Mouse (Mus musculus): Measurements from ENCODE around the gene Slc25a14.

DNA sequence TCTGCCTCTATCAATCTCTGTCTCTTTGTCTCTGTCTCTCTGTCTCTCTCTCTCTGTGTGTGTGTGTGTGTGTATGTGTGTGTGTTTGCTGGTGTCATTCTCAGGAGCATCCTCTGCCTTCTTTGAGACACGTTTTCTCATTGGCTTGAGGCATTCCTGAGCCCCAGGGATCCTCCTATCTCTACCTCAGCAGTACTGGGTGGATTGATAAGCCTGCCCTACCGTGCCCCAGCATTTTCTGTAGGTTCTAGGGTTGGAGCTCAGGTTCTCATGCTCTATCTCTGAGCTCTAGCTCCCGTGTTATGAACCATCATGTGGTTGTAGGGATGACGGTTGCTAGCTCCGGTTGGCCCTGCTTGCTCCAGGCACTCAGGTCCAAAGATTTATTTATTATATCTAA is 60.6 kb downstream of the Slc25a14 start:
- TF ChIP-seq CTCF (IDR thresholded peaks at IDR 0.05; ENCODE audit: low read depth), result no peak
- no peak for TF ChIP-seq EP300 (optimal IDR thresholded peaks at IDR 0.05)
